Mouse (Mus musculus): ENCODE measurements around the gene Adgrl3. TPM values are rescaled to one million over a fixed set of nuclear protein-coding genes. Genes with fewer than 3 reads are reported as not detected.

The Adgrl3 gene
- total and polyA plus RNA-seq, 3 experiments, result not detected

DNA sequence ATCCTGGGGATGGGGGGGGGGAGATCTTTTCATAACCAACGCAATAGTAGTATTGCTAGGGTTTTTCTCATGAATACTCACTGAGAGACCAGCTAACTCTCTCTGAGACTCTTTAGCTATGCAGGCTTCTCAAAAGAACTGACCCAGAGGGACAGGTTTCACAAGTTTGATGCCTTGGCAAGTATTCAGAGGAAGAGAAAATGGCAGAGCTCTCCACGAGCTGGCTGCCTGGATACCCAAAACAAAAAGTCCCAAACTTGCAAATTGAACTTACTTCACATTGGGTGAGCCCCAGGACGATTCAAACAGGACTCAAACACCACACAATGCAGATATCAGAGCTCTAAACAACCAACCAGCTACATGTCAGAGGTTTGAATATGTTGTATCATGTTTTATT is 563.5 kb downstream of the Adgrl3 start:
- no peak for DNase-seq (ENCODE audit: low read depth, low spot score)
- Histone ChIP-seq H3K79me2 (ENCODE audit: control insufficient read depth, insufficient read depth, low read length, poor library complexity) (no peaks in the 10 kb centered on the region), H3K4me3 (ENCODE audit: control insufficient read depth in 1 of 2, insufficient read depth in 1 of 2, low read depth in 2 of 2, low read length in 2 of 2) (no peak overlapping the region), H3K4me1 (ENCODE audit: control insufficient read depth in 1 of 2, insufficient read depth in 2 of 2, low read length in 2 of 2) (no peaks in the 10 kb centered on the region), H3K9ac (ENCODE audit: control insufficient read depth, low read depth, low read length, poor library complexity, severe bottlenecking) (no peak overlapping the region), H3K27ac (ENCODE audit: control insufficient read depth, low read depth, low read length) (no peak overlapping the region), H3K36me3 (ENCODE audit: control insufficient read depth in 1 of 2, insufficient read depth in 2 of 2, low read length in 2 of 2) (no peaks in the 10 kb centered on the region), H3K27me3 (ENCODE audit: control insufficient read depth in 1 of 2, insufficient read depth in 2 of 2, low read length in 2 of 2) (no peaks in the 10 kb centered on the region), H3K9me3 (replicated peaks; ENCODE audit: insufficient read depth, low read length) (no peaks in the 10 kb centered on the region)
- TF ChIP-seq SMC3 (IDR thresholded peaks at IDR 0.05; ENCODE audit: low read depth, low read length) (no peak), UBTF (IDR thresholded peaks at IDR 0.05; ENCODE audit: borderline replicate concordance, insufficient read depth, low read depth, low read length) (no peak), RAD21 (IDR thresholded peaks at IDR 0.05; ENCODE audit: low read depth, low read length) (no peak), KAT2A (conservative IDR thresholded peaks at IDR 0.05; ENCODE audit: low read depth, low read length) (no peak), GATA1 (IDR thresholded peaks at IDR 0.05; ENCODE audit: low read depth, low read length) (no peak), ETS1 (IDR thresholded peaks at IDR 0.05; ENCODE audit: low read depth, low read length) (no peak), POLR2A (IDR thresholded peaks at IDR 0.05; ENCODE audit: control insufficient read depth in 1 of 2, insufficient read depth in 1 of 2, low read depth in 1 of 2, low read length in 2 of 2, poor library complexity in 1 of 2) (no peak), ZNF384 (IDR thresholded peaks at IDR 0.05; ENCODE audit: low read depth, low read length) (no peak), JUND (IDR thresholded peaks at IDR 0.05; ENCODE audit: low read depth, low read length) (no peak), NRF1 (IDR thresholded peaks at IDR 0.05; ENCODE audit: insufficient read depth, low read depth, low read length, poor library complexity, severe bottlenecking) (no peak), GABPA (IDR thresholded peaks at IDR 0.05; ENCODE audit: low read depth, low read length) (no peak), EP300 (IDR thresholded peaks at IDR 0.05; ENCODE audit: low read depth in 1 of 2, low read length in 2 of 2) (no peak), USF1 (IDR thresholded peaks at IDR 0.05; ENCODE audit: low read depth, low read length) (no peak), BHLHE40 (IDR thresholded peaks at IDR 0.05; ENCODE audit: borderline replicate concordance, low read depth, low read length) (no peak), ZC3H11A (IDR thresholded peaks at IDR 0.05; ENCODE audit: low read depth, low read length) (no peak), TBP (IDR thresholded peaks at IDR 0.05; ENCODE audit: low read depth, low read length) (no peak), TCF12 (IDR thresholded peaks at IDR 0.05; ENCODE audit: low read depth, low read length) (no peak)

DNA sequence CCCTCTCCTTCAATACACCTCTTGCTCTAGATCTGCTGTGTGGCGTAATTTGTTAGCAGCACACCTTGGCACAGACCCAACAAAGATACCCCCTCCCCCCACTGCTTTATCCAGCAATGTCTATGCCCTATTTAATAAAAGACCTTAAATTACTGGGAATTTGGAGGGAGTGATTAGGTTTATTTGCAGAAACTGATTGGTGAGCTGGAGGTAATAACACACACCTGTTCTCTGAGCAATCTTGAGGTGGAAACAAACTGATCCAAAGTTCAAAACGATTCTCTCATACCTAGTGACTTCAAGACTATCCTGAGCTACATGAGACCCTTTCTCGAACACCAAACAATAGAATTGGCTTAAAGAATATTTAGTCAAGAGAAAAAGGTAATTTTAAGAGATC is 565.0 kb downstream of the Adgrl3 start:
- no peak for TF ChIP-seq POLR2AphosphoS2 (IDR thresholded peaks at IDR 0.05; ENCODE audit: low read length)
- TF ChIP-seq MEF2A (IDR thresholded peaks at IDR 0.05; ENCODE audit: extremely low read depth, insufficient replicate concordance, low read depth, low read length, poor library complexity, severe bottlenecking), result no peak
- TF ChIP-seq HCFC1 (IDR thresholded peaks at IDR 0.05; ENCODE audit: low read depth, low read length), result no peak
- no peak for TF ChIP-seq ZMIZ1 (IDR thresholded peaks at IDR 0.05; ENCODE audit: low read depth, low read length)
- no peak for TF ChIP-seq NELFE (IDR thresholded peaks at IDR 0.05; ENCODE audit: low read depth, low read length)
- TF ChIP-seq MXI1 (IDR thresholded peaks at IDR 0.05; ENCODE audit: low read depth, low read length), result no peak
- no peak for TF ChIP-seq ZC3H11A (IDR thresholded peaks at IDR 0.05; ENCODE audit: low read depth, low read length)
- no peak for TF ChIP-seq ELF1 (IDR thresholded peaks at IDR 0.05; ENCODE audit: low read depth, low read length)
- Histone ChIP-seq H3K4me1 (ENCODE audit: control insufficient read depth in 1 of 2, insufficient read depth in 2 of 2, low read length in 2 of 2) (no peaks in the 10 kb centered on the region), H3K79me2 (ENCODE audit: control insufficient read depth, insufficient read depth, low read length, poor library complexity) (no peaks in the 10 kb centered on the region), H3K27me3 (ENCODE audit: control insufficient read depth in 1 of 2, insufficient read depth in 2 of 2, low read length in 2 of 2) (no peaks in the 10 kb centered on the region), H3K36me3 (ENCODE audit: control insufficient read depth in 1 of 2, insufficient read depth in 2 of 2, low read length in 2 of 2) (no peaks in the 10 kb centered on the region), H3K9ac (ENCODE audit: control insufficient read depth, low read depth, low read length, poor library complexity, severe bottlenecking) (no peak overlapping the region), H3K9me3 (replicated peaks; ENCODE audit: insufficient read depth, low read length) (no peaks in the 10 kb centered on the region), H3K4me3 (ENCODE audit: control insufficient read depth in 1 of 2, insufficient read depth in 1 of 2, low read depth in 2 of 2, low read length in 2 of 2) (no peak overlapping the region), H3K27ac (ENCODE audit: control insufficient read depth, low read depth, low read length) (no peak overlapping the region)
- DNase-seq (ENCODE audit: low read depth, low spot score), result no peak
